Mouse (Mus musculus): ENCODE data around the gene Gm10799. TPM values are rescaled to one million over a fixed set of nuclear protein-coding genes. Genes with fewer than 3 reads are reported as not detected.
"Not testable (repeated sequence)": the region's sequence is repeated elsewhere in the genome, so short reads cannot be mapped to it uniquely, and the experiment has no call there.

The Gm10799 gene
- total RNA-seq, 2 experiments from 2014 or later: not detected

- ATAC-seq (replicated peaks; ENCODE audit: poor library complexity): peak; percentile 96
Observed at GRCm38 (mm10) chr2:104069704-104070185, 1.4 kb upstream of the Gm10799 start, which contains the start of gene Cd59b. Gene Cd59b (plus strand): TSS chr2:104069849.

DNA sequence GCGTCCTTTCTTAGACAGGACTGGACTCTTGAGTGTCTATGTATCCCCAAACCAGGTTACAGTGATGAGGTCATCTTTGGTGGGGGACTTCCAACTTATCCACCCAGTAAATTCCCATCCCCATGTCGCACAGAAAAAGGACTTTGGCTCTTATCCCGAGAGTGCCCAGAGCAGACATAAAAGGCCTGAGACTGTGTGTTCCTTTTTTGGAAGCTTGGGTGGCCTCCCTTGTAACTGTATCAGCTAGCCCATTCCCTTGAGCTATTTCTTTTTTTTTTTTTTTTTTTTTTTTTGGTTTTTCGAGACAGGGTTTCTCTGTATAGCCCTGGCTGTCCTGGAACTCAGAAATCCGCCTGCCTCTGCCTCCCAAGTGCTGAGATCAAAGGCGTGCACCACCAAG lies 2.8 kb downstream of the Gm10799 start, which contains the start of gene Gm10912:
TSS of gene Gm10912 (plus strand) at position 301 of the 400 bp plus-strand sequence.
- ATAC-seq (replicated peaks; ENCODE audit: poor library complexity): not testable (repeated sequence)

DNA sequence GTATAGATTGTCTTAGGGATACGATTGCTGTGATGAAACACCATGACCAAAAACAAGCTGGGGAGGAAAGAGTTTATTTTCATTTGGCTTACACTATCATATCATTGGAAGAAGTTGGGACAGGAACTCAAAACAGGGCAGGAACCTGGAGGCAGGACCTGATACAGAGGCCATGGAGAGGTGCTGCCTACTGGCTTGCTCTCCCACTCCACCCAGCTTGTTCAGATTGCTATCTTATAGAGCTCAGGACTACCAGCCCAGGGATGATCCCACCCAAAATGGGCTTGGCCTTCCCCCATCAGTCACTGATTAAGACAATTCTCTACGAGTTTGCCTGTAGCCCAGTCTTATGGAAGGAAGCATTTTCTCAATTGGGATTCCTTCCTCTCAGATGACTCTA lies 4.2 kb downstream of the Gm10799 start:
- ATAC-seq (replicated peaks; ENCODE audit: poor library complexity): no peak

- no peak for ATAC-seq (replicated peaks; ENCODE audit: poor library complexity)
Observed at GRCm38 (mm10) chr2:104062665-104063064, 5.7 kb downstream of the Gm10799 start.

DNA sequence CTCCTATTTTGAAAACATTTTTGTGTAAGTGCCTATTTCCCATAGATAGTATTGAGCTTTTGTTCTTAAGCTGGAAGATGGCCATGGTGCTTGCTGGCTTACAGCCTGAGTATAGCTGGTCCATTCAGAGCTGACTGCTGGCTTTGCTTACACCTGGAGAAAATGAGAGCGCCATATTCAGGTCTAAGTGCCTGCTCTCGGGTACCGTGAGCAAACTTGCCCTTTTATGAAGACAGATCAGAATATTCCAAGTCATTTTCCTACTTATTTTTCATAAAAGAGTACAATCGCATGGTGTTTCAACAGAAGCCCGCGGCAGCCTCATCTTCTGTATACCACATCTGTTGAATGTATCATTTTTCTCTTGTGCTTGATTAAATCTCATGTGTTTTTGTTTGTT lies 7.4 kb downstream of the Gm10799 start:
- ATAC-seq (replicated peaks; ENCODE audit: poor library complexity): no peak

GRCm38 (mm10) chr2:104059786-104060185 lies 8.6 kb downstream of the Gm10799 start:
- no peak for ATAC-seq (replicated peaks; ENCODE audit: poor library complexity)

DNA sequence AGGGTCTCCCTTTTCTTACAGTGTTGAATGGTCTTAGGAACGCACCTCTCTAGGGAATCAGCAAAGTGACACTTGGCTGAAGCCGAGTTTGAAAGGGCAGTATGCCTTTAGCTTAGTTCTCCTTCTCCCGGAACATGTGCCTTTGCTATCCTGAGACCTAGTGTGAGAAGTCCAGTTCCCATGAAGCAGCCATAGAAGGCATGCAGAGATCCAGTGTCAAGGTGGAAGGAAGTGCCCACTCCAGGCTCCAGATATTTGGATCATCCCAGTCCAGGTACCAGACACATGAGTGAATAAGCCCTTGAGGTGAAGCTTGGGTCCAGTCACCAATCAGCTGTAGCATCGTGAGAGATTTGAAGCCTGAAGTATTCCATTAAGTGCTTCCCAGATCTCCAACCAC lies 9.4 kb downstream of the Gm10799 start:
- no peak for ATAC-seq (replicated peaks; ENCODE audit: poor library complexity)

DNA sequence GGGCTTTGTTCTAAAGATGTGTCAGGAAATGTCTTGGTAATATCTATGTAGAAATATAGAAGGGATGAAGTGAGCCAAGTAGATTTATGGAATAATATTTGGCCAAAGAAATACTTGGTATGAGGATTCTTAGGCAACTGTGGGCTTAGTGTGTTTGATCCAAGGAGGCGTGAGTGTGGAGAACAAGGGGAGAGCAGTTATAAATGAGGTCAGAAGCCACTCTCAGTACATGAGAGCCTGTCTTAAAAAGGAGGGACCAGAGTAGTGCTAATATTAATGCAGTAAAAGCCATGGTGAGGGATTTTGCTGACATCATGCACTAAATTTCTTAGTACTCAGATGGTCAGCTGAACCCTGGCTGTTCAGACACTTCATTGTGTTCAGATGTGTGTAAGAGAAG lies 10.0 kb downstream of the Gm10799 start:
- ATAC-seq (replicated peaks; ENCODE audit: poor library complexity): no peak

GRCm38 (mm10) chr2:104044479-104045080 lies 23.8 kb downstream of the Gm10799 start:
- ATAC-seq (replicated peaks; ENCODE audit: poor library complexity): peak; percentile 26; the same call in 1 of the 2 replicates

DNA sequence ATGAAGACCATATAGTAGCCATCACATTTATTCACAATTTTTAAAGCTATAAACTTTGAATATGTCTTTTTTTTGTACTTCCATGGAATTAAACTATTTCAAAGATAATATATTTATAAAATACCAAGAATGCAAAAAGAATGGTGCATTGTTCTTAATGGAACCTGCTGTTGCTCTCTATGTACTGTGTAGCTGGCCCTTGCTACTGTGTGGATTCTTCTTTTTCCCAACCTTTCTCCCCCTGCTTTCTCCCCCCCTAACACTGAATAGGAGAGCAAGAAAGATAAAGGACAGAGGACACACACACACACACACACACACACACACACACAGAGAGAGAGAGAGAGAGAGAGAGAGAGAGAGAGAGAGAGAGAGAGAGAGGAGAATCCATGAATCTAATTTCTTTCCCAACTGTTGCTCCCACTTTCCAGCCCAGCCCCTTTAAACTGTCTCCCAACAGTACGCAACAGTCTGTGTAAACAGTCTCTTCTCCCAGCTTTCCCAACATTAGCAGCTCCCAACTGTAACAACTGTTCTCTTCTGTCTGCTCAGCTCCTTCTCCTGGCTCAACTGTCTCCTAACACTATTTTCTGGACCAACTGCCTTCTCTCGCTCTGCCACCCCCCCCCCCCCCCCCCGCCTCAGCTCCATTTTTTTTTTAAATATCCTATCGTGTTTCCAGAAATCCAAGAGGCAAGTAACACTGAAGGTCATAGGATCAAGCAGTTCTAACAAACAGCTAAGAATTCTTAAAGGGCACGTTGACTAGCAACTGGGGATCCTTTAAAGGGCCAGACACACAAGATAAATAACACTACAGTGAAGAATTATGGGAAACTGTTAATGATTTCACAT lies 24.5 kb downstream of the Gm10799 start:
- ATAC-seq (replicated peaks; ENCODE audit: poor library complexity): no peak

DNA sequence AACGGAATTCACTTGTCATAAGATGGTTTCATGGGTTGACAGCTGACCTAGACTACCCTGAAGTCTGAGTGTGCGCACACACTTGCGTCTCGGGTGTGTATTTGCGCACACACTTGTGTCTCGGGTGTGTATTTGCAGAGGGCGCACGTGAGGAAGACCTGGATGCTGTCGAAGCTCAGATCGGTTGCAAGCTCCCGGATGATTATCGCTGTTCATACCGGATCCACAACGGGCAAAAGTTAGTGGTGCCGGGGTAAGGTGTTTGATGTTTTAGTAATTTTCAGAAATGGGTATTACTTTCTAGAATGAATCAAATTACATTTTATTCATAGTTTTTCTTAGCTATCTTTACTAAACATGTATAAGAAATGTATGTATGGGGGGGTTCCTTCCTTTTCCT lies 25.6 kb downstream of the Gm10799 start:
- ATAC-seq (replicated peaks; ENCODE audit: poor library complexity): no peak

DNA sequence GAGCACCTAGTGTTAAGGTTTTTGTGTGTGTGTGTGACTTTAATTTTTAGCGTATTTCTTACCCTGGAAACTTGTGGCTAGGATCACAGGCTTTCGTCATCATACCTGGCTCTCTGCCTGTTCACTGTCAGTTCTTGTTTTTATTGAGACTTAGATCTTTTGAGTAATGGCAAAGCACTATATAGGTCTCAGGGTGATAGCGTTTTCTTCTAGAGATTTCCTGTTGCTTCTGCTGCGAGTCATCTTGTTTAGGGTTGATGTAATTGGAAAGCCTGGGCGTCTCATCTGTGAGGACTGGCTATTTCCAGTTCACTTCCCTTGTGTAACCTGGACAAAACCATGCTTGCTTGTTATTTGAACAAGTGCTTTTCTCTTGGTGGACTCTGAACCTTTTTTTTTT lies 26.7 kb downstream of the Gm10799 start:
- peak; percentile 47 for ATAC-seq (replicated peaks; ENCODE audit: poor library complexity)

- no peak for ATAC-seq (replicated peaks; ENCODE audit: poor library complexity)
Observed at GRCm38 (mm10) chr2:104038236-104038635, 30.1 kb downstream of the Gm10799 start.

GRCm38 (mm10) chr2:104036316-104036715 lies 32.0 kb downstream of the Gm10799 start:
- no peak for ATAC-seq (replicated peaks; ENCODE audit: poor library complexity)

GRCm38 (mm10) chr2:104035595-104035994 lies 32.8 kb downstream of the Gm10799 start:
- no peak for ATAC-seq (replicated peaks; ENCODE audit: poor library complexity)

DNA sequence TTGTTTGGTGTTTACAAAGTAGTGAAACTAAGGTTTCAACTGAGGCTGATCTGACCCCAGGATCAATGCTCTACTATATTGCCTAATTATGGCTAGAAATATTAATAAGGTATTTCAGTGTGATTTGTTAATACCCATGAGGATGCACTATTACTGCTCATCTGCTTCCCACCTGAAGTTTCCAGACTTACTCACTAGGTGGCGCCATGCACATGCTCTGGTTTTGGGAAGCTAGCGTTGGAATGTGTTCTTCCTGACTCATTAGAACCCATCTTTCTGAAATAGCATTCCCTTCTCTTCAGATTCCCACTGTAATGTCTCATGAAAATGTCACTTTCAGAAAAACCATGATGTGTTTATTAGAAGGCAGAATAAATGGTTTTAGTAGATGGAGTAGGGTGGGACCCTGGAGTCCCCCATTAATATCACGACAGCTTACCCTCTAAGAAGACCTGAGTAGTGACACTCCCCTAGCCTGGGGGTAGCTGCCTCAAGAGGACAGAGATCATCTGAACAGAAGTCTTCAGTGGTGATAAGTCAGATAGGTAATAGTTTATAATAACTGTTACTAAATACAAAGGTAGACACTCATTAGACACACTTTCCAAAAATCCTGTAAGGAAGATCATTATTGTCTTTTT lies 33.4 kb downstream of the Gm10799 start:
- peak; percentile 97 for ATAC-seq (replicated peaks; ENCODE audit: poor library complexity)

- no peak for ATAC-seq (replicated peaks; ENCODE audit: poor library complexity)
Observed at GRCm38 (mm10) chr2:104032056-104032455, 36.3 kb downstream of the Gm10799 start.

- no peak for ATAC-seq (replicated peaks; ENCODE audit: poor library complexity)
Observed at GRCm38 (mm10) chr2:104030381-104030780, 38.0 kb downstream of the Gm10799 start.

- peak; percentile 66 for ATAC-seq (replicated peaks; ENCODE audit: poor library complexity)
Observed at GRCm38 (mm10) chr2:104029074-104029473, 39.3 kb downstream of the Gm10799 start.

GRCm38 (mm10) chr2:104028139-104028723 lies 40.1 kb downstream of the Gm10799 start, which contains the start of gene 4931422A03Rik:
Gene 4931422A03Rik (minus strand): TSS chr2:104028361.
- peak; percentile 32 for ATAC-seq (replicated peaks; ENCODE audit: poor library complexity)
